Mouse (Mus musculus): ENCODE measurements around the gene Usp30. TPM values are rescaled to one million over a fixed set of nuclear protein-coding genes. Genes with fewer than 3 reads are reported as not detected.

Gene Usp30
- total and polyA plus RNA-seq, 2 experiments from 2014 or later: 20.6 to 56.3 TPM

GRCm38 (mm10) chr5:114090421-114091013 lies 25.3 kb downstream of the Usp30 start:
- peak overlapping the region; percentile 55 for H3K4me3 ChIP-seq (ENCODE audit: low read depth, low read length)
- H3K4me2 ChIP-seq (ENCODE audit: low read depth, low read length, poor library complexity, severe bottlenecking): peak overlapping the region; percentile 56
- H3K27me3 ChIP-seq (ENCODE audit: insufficient read depth, low read length): no peaks in the 10 kb centered on the region
- DNase-seq (ENCODE audit: low spot score) (peak; percentile 24), ATAC-seq (ENCODE audit: low FRiP score) (peak; percentile 34; the same call in 1 of the 2 replicates)
- peak overlapping the region; percentile 93 for H3K27ac ChIP-seq (ENCODE audit: low read depth, low read length)
- H3K9me3 ChIP-seq (ENCODE audit: low read length): no peaks in the 10 kb centered on the region
- H3K9ac ChIP-seq (replicated peaks; ENCODE audit: low read length, poor library complexity, severe bottlenecking): peak overlapping the region; percentile 85
- no peaks in the 10 kb centered on the region for H3K36me3 ChIP-seq (ENCODE audit: insufficient read depth, low read length)
- 0 out of 2 replicates have a peak, but pooled peaks cover 3% of the 10 kb centered on the region for H3K4me1 ChIP-seq (ENCODE audit: insufficient read depth, low read length)
- WGBS: 7% methylated on average over 7 of the region's 7 CpGs
- no peak for TF ChIP-seq CTCF (IDR thresholded peaks at IDR 0.05)

GRCm38 (mm10) chr5:114091057-114091807 lies 26.0 kb downstream of the Usp30 start, which contains the start of gene Svop:
TSS of gene Svop (minus strand) at chr5:114091570.
- Histone ChIP-seq H3K4me3 (ENCODE audit: low read depth, low read length) (peak within 1 kb of the TSS; percentile 55), H3K9me3 (ENCODE audit: low read length) (no peaks in the 10 kb centered on the region), H3K27ac (ENCODE audit: low read depth, low read length) (peak within 1 kb of the TSS; percentile 93), H3K4me2 (ENCODE audit: low read depth, low read length, poor library complexity, severe bottlenecking) (peak within 1 kb of the TSS; percentile 56), H3K4me1 (ENCODE audit: insufficient read depth, low read length) (0 out of 2 replicates have a peak, but pooled peaks cover 3% of the 10 kb centered on the region), H3K36me3 (ENCODE audit: insufficient read depth, low read length) (no peaks in the 10 kb centered on the region), H3K9ac (replicated peaks; ENCODE audit: low read length, poor library complexity, severe bottlenecking) (peak within 1 kb of the TSS; percentile 85), H3K27me3 (ENCODE audit: insufficient read depth, low read length) (no peaks in the 10 kb centered on the region)
- 2% methylated on average over 39 of the region's 40 CpGs for WGBS
- peak; percentile 75 for DNase-seq (ENCODE audit: low spot score)
- TF ChIP-seq CTCF (IDR thresholded peaks at IDR 0.05): 0 out of 2 replicates have a peak, but pooled peaks have one; percentile 10
- peak; percentile 81 for ATAC-seq (ENCODE audit: low FRiP score)

- Histone ChIP-seq H3K27me3 (ENCODE audit: insufficient read depth, low read length) (no peaks in the 10 kb centered on the region), H3K36me3 (ENCODE audit: insufficient read depth, low read length) (peaks cover 12% of the 10 kb centered on the region), H3K4me1 (ENCODE audit: insufficient read depth, low read length) (peaks cover 6% of the 10 kb centered on the region; the same call in 1 of the 2 replicates), H3K27ac (ENCODE audit: low read depth, low read length) (peak overlapping the region; percentile 73), H3K4me2 (ENCODE audit: low read depth, low read length, poor library complexity, severe bottlenecking) (peak overlapping the region; percentile 93), H3K4me3 (ENCODE audit: low read depth, low read length) (peak overlapping the region; percentile 88), H3K9ac (replicated peaks; ENCODE audit: low read length, poor library complexity, severe bottlenecking) (peak overlapping the region; percentile 94), H3K9me3 (ENCODE audit: low read length) (no peaks in the 10 kb centered on the region)
- 6% methylated on average over 37 of the region's 37 CpGs for WGBS
- no peak for TF ChIP-seq CTCF (IDR thresholded peaks at IDR 0.05)
- DNase-seq (ENCODE audit: low spot score) (peak; percentile 97), ATAC-seq (ENCODE audit: low FRiP score) (peak; percentile 89)
Measured at GRCm38 (mm10) chr5:114099709-114100389, 34.6 kb downstream of the Usp30 start.

DNA sequence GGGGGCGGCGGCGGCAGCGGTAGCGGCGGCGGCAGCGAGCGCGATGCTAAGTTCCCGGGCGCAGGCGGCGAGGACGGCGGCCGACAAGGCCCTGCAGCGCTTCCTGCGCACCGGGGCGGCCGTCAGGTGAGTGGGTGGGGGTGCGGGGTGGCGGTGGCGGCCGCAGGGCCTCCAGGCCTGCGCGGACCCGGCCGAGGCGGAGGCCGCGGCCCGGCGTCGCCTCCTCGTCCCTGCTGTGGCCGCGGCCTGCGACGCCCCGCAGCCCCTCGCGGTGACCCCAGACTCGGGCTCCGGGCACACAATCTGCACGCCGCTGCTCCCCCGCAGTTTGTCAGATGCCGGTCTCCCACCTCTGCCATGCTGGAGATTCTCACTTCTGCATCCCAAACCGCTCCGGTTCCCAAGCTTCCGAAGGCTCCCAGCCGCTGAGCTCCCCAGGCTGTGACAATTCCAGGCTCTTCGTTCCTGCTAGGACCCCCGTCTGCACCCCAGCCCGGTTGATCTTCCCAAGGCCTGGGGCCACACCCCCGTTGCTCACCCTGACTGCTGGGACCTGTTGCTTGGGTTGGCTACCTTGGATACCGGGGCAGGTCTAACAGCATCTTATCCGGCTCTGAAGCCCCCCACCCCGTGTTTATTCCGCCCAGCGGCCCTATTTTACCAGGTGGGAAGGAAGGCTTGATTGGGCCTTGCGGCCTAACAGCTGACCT lies 35.3 kb downstream of the Usp30 start:
- Histone ChIP-seq H3K4me1 (ENCODE audit: insufficient read depth, low read length) (peaks cover 6% of the 10 kb centered on the region; the same call in 1 of the 2 replicates), H3K4me3 (ENCODE audit: low read depth, low read length) (peak overlapping the region; percentile 88), H3K27ac (ENCODE audit: low read depth, low read length) (peak overlapping the region; percentile 73), H3K27me3 (ENCODE audit: insufficient read depth, low read length) (no peaks in the 10 kb centered on the region), H3K4me2 (ENCODE audit: low read depth, low read length, poor library complexity, severe bottlenecking) (peak overlapping the region; percentile 93), H3K36me3 (ENCODE audit: insufficient read depth, low read length) (peaks cover 18% of the 10 kb centered on the region), H3K9me3 (ENCODE audit: low read length) (no peaks in the 10 kb centered on the region), H3K9ac (replicated peaks; ENCODE audit: low read length, poor library complexity, severe bottlenecking) (peak overlapping the region; percentile 94)
- WGBS: 3% methylated on average over 47 of the region's 64 CpGs
- DNase-seq (ENCODE audit: low spot score): no peak
- ATAC-seq (ENCODE audit: low FRiP score): peak; percentile 61
- TF ChIP-seq CTCF (IDR thresholded peaks at IDR 0.05): no peak

- peaks cover 31% of the 10 kb centered on the region for H3K36me3 ChIP-seq (ENCODE audit: insufficient read depth, low read length)
- DNase-seq (ENCODE audit: low spot score): no peak
- H3K27ac ChIP-seq (ENCODE audit: low read depth, low read length): no peak overlapping the region
- H3K27me3 ChIP-seq (ENCODE audit: insufficient read depth, low read length): no peaks in the 10 kb centered on the region
- ATAC-seq (ENCODE audit: low FRiP score): no peak
- H3K4me2 ChIP-seq (ENCODE audit: low read depth, low read length, poor library complexity, severe bottlenecking): no peak overlapping the region
- peaks cover 6% of the 10 kb centered on the region; the same call in 1 of the 2 replicates for H3K4me1 ChIP-seq (ENCODE audit: insufficient read depth, low read length)
- no peak overlapping the region for H3K9ac ChIP-seq (replicated peaks; ENCODE audit: low read length, poor library complexity, severe bottlenecking)
- 92% methylated on average over 4 of the region's 4 CpGs for WGBS
- no peak for TF ChIP-seq CTCF (IDR thresholded peaks at IDR 0.05)
- no peaks in the 10 kb centered on the region for H3K9me3 ChIP-seq (ENCODE audit: low read length)
- no peak overlapping the region for H3K4me3 ChIP-seq (ENCODE audit: low read depth, low read length)
Measured at GRCm38 (mm10) chr5:114101873-114102272, 36.6 kb downstream of the Usp30 start.

Data from midbrain, postnatal 0 days (tissue).